Mouse (Mus musculus): ENCODE results near the gene Wdhd1.

GRCm38 (mm10) chr14:47206601-47207000 is 70.1 kb downstream of the Wdhd1 start:
- TF ChIP-seq CTCF (IDR thresholded peaks at IDR 0.05), result no peak
- TF ChIP-seq EP300 (IDR thresholded peaks at IDR 0.05), result no peak

All from lung, postnatal 0 days (tissue).